Mouse (Mus musculus) bone marrow, adult 2 months (tissue): Measurements from ENCODE around the gene Lrrc8a. TPM values are rescaled to one million over a fixed set of nuclear protein-coding genes. Genes with fewer than 3 reads are reported as not detected.

Experiments used
- H3K27ac ChIP-seq: fragments of 200-500 bp; 2 replicates; pipeline ENCODE4 v1.5.1; 2012; ENCODE audit warnings: low read depth, mild to moderate bottlenecking, control low read depth, inconsistent platforms, low read length; ENCODE audit not compliant: control insufficient read depth, poor library complexity, insufficient read depth
- H3K4me1 ChIP-seq: fragments of 200-500 bp; 2 replicates; pipeline ENCODE4 v1.6.1; 2011; ENCODE audit warnings: low read length; ENCODE audit not compliant: control insufficient read depth, insufficient read depth
- H3K4me3 ChIP-seq: fragments of 200-500 bp; replicated peaks from 2 replicates; pipeline ENCODE3; 2011; ENCODE audit warnings: mild to moderate bottlenecking, low read depth, low read length, control low read depth; ENCODE audit not compliant: control insufficient read depth
- CTCF ChIP-seq: fragments of 200-500 bp; IDR thresholded peaks from 2 replicates; pipeline ENCODE4 v1.5.1; 2011; ENCODE audit warnings: low read length, control low read depth; ENCODE audit not compliant: control insufficient read depth, insufficient read depth
- POLR2A ChIP-seq: fragments of 200-500 bp; IDR thresholded peaks from 2 replicates; pipeline ENCODE4 v1.6.1; 2011; ENCODE audit warnings: low read depth, mild to moderate bottlenecking, control low read depth, low read length, borderline replicate concordance; ENCODE audit not compliant: control insufficient read depth
- WGBS: fragments of 180-500 bp; shearing (Covaris S2); methylation state at CpG from one replicate; pipeline ENCODE4 v1.1.7; 2018; 5-methylcytosine and 5-hydroxymethylcytosine counted together
- polyA plus RNA-seq: library from polyadenylated mRNA; stranded (reverse); fragments of >200 nt; gene quantifications from 2 replicates; pipeline ENCODE4 v1.2.4, GENCODE M21; 2011; ENCODE audit warnings: low replicate concordance; ENCODE audit not compliant: missing spikeins, insufficient read depth, insufficient read length

The Lrrc8a gene
- polyA plus RNA-seq, 1 experiment: 11.5 TPM

GRCm38 (mm10) chr2:30269241-30269990, 31.9 kb downstream of the Lrrc8a start:
- H3K4me3 ChIP-seq: no peak overlapping the region
- H3K4me1 ChIP-seq: no peaks in the 10 kb centered on the region; the same call in 1 of the 2 replicates
- TF ChIP-seq POLR2A: no peak
- no peak for TF ChIP-seq CTCF
- WGBS: 65% methylated on average over 17 of the region's 17 CpGs
- H3K27ac ChIP-seq: no peak overlapping the region

GRCm38 (mm10) chr2:30270134-30270533, 32.6 kb downstream of the Lrrc8a start:
- Histone ChIP-seq H3K4me3 (no peak overlapping the region), H3K27ac (no peak overlapping the region), H3K4me1 (no peaks in the 10 kb centered on the region; the same call in 1 of the 2 replicates)
- TF ChIP-seq POLR2A: no peak
- TF ChIP-seq CTCF: peak; percentile 26; the same call in 1 of the 2 replicates
- 0% methylated on average over 1 of the region's 1 CpGs for WGBS

- TF ChIP-seq POLR2A (no peak), CTCF (no peak)
- peaks cover 3% of the 10 kb centered on the region; the same call in 1 of the 2 replicates for H3K4me1 ChIP-seq
- no peak within 1 kb of the TSS for H3K27ac ChIP-seq
- 90% methylated on average over 11 of the region's 11 CpGs for WGBS
- H3K4me3 ChIP-seq: no peak within 1 kb of the TSS
These were observed 43.2 kb downstream of the Lrrc8a start, which contains the start of gene Gm28038 for GRCm38 (mm10) chr2:30280743-30281142. Gene Gm28038 (plus strand): TSS chr2:30281043.

GRCm38 (mm10) chr2:30281651-30282050, 44.1 kb downstream of the Lrrc8a start:
- Histone ChIP-seq H3K27ac (no peak overlapping the region), H3K4me1 (peaks cover 3% of the 10 kb centered on the region; the same call in 1 of the 2 replicates), H3K4me3 (no peak overlapping the region)
- 80% methylated on average over 3 of the region's 3 CpGs for WGBS
- TF ChIP-seq POLR2A (no peak), CTCF (no peak)

- no peak for TF ChIP-seq CTCF
- TF ChIP-seq POLR2A: no peak
- H3K4me1 ChIP-seq: peaks cover 3% of the 10 kb centered on the region; the same call in 1 of the 2 replicates
- H3K27ac ChIP-seq: no peak overlapping the region
- WGBS: 83% methylated on average over 2 of the region's 2 CpGs
- H3K4me3 ChIP-seq: no peak overlapping the region
These were observed 45.7 kb downstream of the Lrrc8a start for GRCm38 (mm10) chr2:30283193-30283592.

- peaks cover 3% of the 10 kb centered on the region; the same call in 1 of the 2 replicates for H3K4me1 ChIP-seq
- 71% methylated on average over 5 of the region's 5 CpGs for WGBS
- peak overlapping the region; percentile 10 for H3K4me3 ChIP-seq
- no peak overlapping the region for H3K27ac ChIP-seq
- TF ChIP-seq POLR2A (no peak), CTCF (no peak)
These were observed 47.5 kb downstream of the Lrrc8a start for GRCm38 (mm10) chr2:30285004-30285403.

- peak overlapping the region; percentile 47; the same call in 1 of the 2 replicates for H3K27ac ChIP-seq
- 12% methylated on average over 38 of the region's 38 CpGs for WGBS
These were observed 48.1 kb downstream of the Lrrc8a start for GRCm38 (mm10) chr2:30285416-30286181.

More at GRCm38 (mm10) chr2:30285416-30286181, 48.1 kb downstream of the Lrrc8a start:
- Histone ChIP-seq H3K4me1 (peaks cover 4% of the 10 kb centered on the region), H3K4me3 (peak overlapping the region; percentile 100)
- TF ChIP-seq POLR2A: no peak
- no peak for TF ChIP-seq CTCF
